Mouse (Mus musculus) thymus, postnatal 10 days (tissue): ENCODE measurements around the gene Olfr520.
"Not testable (repeated sequence)": the region's sequence is repeated elsewhere in the genome, so short reads cannot be mapped to it uniquely, and the experiment has no call there.

Source experiments
- DNase-seq, 2 experiments: peaks; one replicate each; pipeline ENCODE4 v3.0.0; 2021; ENCODE audit warnings: low spot score in 2 of 2

The Olfr520 gene

DNA sequence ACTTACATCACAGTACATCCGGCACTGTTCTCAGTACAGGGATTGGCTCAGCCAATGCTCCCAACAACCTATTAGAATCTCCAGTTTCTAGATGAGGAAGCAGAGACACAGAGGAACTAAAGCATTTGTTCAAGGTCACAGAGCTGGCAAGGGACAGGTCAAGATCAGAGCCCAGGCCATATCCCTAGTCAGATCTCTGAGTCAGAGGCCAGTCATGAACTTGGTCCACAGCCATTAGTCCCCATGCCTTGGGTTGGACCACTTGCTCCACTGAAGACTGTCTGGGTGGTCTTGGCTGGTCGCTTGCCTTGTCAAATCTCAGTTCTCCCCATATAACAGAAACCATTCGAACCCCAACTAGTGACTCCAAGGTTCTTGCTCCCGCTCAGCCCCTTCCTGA lies 17.6 kb upstream of the Olfr520 start:
- DNase-seq: no peak

DNA sequence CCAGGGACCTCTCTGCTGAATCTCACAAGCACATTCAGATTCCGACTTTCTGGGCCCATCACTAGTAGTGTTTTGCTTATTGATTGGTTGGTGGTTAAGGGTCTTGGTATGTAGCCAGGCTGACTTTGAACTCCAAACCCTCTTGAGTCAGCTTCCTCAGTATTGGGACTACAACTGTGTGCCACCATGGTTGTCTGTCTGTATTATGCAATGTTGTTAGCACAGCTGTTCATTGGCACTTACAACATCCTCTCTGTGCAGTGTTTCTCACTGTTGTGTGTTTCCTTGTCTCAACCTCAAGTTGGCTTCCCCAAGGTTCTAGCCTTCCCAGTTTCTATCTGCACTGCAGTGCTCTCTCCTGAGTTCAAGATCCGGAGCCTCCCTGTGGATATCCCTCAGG lies 13.5 kb upstream of the Olfr520 start:
- DNase-seq: no peak

DNA sequence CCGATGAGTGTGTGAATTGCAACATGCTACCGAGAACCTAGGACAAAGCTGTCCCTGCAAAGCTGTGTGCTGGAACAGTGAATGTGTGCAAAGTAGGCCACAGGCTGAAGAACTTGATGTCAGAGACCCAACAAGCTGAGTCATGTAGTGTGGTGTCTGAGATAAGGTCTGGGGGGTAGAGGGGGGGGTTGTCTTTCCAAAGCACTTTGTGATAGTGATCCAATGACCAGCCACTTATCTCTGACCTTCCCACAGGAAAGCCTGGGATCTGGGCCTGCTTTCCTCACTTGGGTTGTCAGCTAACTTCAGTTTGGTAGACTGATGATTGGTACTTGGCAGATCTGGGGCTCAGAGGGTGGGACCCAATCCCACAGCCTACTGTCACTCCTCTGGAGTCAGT lies 4.5 kb downstream of the Olfr520 start:
- no peak for DNase-seq

DNA sequence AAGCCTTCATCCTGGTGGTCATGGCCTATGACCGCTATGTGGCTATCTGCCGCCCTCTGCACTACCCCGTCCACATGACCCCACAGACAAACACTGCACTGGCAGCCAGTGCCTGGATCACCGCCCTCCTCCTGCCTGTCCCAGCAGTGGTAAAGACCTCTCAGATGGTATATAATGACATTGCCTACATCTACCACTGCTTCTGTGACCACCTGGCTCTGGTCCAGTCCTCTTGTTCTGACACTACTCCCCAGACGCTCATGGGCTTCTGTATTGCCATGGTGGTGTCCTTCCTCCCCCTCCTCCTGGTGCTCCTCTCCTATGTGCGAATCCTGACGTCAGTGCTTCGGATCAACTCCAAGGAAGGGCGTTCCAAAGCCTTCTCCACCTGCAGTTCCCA lies 5.4 kb downstream of the Olfr520 start:
- DNase-seq: not testable (repeated sequence)

DNA sequence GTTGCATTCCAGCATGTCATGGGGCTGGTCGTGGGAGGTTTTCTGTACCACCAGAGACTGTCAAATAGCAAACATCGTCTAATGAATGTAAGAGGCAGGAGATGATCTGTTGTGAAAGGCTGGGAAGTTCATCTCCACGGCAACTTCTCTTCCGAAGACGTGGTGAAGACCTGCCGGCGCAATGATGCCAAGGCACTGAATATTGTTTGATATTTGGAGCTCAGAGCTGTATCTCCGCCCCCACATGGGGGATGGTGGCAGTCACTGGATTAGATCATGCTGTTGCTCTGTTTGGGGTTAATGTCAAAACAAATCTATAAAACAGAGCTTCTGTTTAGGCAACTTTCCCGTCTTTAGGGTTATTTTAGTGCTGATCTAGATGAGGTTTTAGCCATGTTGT lies 9.2 kb downstream of the Olfr520 start:
- no peak for DNase-seq

DNA sequence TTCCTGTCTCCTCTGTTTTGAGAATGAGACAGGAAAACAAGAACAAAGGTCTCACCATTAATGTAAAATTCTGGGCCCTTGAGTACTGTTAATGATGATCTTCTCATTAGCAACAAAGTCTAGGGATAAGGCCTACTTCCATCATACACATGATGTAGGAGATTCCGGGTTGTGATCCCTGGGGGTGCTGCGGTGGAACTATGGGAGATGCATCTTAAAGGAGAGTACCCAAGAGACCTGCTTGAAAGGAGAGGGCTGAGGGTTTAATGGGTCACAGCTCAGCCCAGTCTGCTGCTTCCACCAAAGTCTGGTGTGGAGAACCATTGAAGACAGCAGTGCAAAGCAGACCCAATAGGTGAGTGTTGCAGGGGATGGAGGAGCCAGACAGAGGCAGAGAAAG lies 33.1 kb downstream of the Olfr520 start, which contains the start of gene Olfr521:
Gene Olfr521, plus strand, starts transcription at position 301 of the 400 bp plus-strand sequence.
- no peak for DNase-seq

DNA sequence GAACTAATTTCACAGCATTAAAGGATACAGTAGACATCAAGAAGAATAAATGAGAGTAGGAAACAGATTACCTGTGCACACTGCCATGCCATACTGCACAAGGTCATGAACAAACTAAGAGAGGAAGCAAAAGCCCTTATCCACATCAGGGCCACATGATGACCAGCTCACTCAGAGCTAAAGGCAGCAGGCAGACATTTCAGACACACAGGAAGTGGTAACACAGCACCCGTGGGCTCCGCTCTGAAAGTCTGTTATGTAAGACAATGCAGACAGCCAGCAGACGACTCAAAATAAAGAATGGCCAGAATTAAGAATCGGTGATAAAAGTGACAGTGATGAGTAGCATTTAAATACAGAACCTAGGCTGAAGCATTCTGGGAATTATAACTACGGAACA lies 51.3 kb downstream of the Olfr520 start:
- peak in 1 of 2 experiments; percentile 19 for DNase-seq

DNA sequence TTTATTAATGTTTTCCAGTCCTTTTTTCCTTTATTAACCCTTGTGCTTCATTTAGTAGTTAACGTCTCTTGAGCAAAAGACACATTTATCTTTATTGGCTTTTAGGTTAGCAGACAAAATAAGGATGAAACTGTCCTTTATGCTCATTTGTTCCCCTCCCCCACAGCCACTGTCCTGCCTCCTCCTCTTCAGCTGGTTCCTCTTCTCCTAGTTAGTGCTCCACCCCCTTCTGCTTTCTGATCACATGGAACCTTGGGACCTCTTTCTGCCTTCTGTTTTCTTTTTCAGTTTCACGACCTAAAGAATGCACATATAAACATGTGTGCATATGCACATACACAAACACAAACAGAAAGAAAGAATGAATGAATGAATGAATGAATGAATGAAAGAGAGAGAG lies 51.8 kb downstream of the Olfr520 start:
- DNase-seq: no peak

DNA sequence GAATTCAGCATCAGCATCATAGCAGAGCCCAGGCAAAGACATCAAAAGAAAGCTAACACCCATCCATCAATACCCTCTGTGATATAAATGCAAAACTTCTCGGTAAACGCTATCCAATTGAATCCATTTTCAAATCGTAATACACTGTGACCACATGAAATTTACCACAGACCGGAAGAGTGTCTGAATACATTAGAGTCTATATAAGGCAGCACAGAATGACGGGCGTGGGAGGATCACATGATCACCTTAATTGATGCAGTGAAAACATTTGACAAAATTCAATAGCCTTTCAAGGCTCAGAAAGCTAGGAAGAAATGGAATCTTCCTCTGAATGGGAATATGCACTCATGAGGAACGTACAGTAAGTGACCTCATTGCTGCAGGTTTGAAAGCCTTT lies 53.3 kb downstream of the Olfr520 start:
- DNase-seq: no peak

DNA sequence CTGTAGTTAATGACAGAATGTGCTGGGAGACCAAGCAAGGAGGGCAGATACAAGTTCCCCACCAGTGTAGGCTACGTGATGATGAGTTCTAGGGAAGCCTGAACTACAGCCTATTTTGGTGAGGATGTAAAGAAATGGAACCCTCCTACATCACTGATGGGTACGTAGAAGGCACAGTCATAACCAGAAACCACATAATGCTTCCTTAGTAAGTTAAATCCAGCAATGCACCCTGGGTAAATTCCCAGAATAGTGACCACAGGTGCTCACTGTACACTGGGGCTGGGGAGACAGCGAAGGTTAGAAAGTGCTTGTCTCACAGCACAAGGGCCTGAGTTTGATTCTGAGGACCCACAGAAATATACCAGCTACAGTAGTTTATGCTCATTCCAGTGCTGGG lies 55.5 kb downstream of the Olfr520 start:
- no peak for DNase-seq
